Mouse (Mus musculus) spleen, postnatal 0 days (tissue): Measurements from ENCODE around the gene Gm5890. TPM values are rescaled to one million over a fixed set of nuclear protein-coding genes. Genes with fewer than 3 reads are reported as not detected.

Experiments used
- polyA plus RNA-seq: library from polyadenylated mRNA; unstranded; fragments of >200 nt; fragmentation: Nextera tagmentation; extraction: Ambion mirVana; gene quantifications from 2 replicates; pipeline ENCODE4 v1.2.1, GENCODE M21; 2015

Gm5890 gene
- not detected in 2 replicates for polyA plus RNA-seq

GRCm38 (mm10) chr7:20262734-20263133 lies at the start of gene Gm5890:
Gm5890 (minus strand) TSS chr7:20262834.

GRCm38 (mm10) chr7:20233728-20234127 lies 28.9 kb downstream of the Gm5890 start, which contains the start of gene Gm4498:
Gm4498 (minus strand) TSS chr7:20233828.

Other genes starting within 250 kb of the Gm5890 start
- gene Vmn1r91, start 163.2 kb downstream of the Gm5890 start, polyA plus RNA-seq: not detected in 2 replicates
- not detected in 2 replicates for gene Gm16442, start 140.3 kb downstream of the Gm5890 start, polyA plus RNA-seq
- gene Vmn1r93, start 123.7 kb downstream of the Gm5890 start, polyA plus RNA-seq: not detected in 2 replicates
- not detected in 2 replicates for gene Vmn1r94, start 94.5 kb downstream of the Gm5890 start, polyA plus RNA-seq
- not detected in 2 replicates for gene Vmn1r95, start 69.1 kb downstream of the Gm5890 start, polyA plus RNA-seq
- not detected in 2 replicates for gene Gm6164, start 57.2 kb downstream of the Gm5890 start, polyA plus RNA-seq
- not detected in 2 replicates for gene Gm4498, start 29.0 kb downstream of the Gm5890 start, polyA plus RNA-seq
- gene Gm4133, start 71.2 kb upstream of the Gm5890 start, polyA plus RNA-seq: not detected in 2 replicates
- not detected in 2 replicates for gene Gm5728, start 112.6 kb upstream of the Gm5890 start, polyA plus RNA-seq
- gene Vmn1r100, start 155.1 kb upstream of the Gm5890 start, polyA plus RNA-seq: not detected in 2 replicates
- not detected in 2 replicates for gene Vmn1r101, start 179.8 kb upstream of the Gm5890 start, polyA plus RNA-seq
- gene Gm10670, start 212.1 kb upstream of the Gm5890 start, polyA plus RNA-seq: not detected in 2 replicates
- gene Vmn1r103, start 247.7 kb upstream of the Gm5890 start, polyA plus RNA-seq: not detected in 2 replicates